Mouse (Mus musculus) G1E (cell line): ENCODE results near the gene Smoc1.

ENCODE experiments used
- CTCF ChIP-seq: IDR thresholded peaks from 2 replicates; pipeline ENCODE4 v1.5.1; 2012; ENCODE audit warnings: low read depth, low read length, inconsistent platforms, mixed read lengths
- TAL1 ChIP-seq: conservative IDR thresholded peaks from 2 replicates; pipeline ENCODE4 v1.6.1; 2012; ENCODE audit warnings: low read depth, low read length, inconsistent platforms, mixed read lengths

DNA sequence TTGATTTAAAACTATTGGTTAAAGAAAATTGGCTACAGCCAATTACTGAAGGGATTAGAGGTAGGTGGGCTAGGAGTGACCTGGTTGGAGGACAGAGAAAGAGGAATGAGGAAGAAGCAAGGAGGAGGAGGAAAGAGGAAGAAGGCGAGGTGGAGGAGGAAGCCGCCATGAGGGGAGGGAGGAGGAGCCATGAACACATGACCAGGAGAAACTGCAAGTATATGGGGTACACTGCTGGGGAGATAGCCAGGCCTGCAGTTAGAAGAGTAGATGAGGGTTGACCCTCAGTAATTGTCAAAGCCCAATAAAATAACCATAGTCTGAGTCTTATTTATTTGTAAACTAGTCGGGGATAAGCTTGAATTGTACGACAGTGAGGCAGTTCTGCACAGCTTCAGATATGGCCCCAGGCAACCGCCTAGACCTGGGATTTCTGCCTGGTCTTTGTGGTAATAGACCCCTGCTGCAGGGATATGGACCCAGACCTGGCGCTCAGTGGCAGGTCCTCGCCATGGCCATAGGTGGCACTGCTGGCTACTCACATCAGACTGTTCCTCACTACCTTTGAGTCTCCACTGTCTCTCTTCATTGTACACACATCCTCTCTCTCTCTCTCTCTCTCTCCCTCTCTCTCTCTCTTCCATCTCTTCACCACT, 7.2 kb upstream of the Smoc1 start:
- TF ChIP-seq CTCF: no peak
- TF ChIP-seq TAL1: no peak
